ENCODE assay signal across 8 mouse cellular contexts in the genomic region with DNA sequence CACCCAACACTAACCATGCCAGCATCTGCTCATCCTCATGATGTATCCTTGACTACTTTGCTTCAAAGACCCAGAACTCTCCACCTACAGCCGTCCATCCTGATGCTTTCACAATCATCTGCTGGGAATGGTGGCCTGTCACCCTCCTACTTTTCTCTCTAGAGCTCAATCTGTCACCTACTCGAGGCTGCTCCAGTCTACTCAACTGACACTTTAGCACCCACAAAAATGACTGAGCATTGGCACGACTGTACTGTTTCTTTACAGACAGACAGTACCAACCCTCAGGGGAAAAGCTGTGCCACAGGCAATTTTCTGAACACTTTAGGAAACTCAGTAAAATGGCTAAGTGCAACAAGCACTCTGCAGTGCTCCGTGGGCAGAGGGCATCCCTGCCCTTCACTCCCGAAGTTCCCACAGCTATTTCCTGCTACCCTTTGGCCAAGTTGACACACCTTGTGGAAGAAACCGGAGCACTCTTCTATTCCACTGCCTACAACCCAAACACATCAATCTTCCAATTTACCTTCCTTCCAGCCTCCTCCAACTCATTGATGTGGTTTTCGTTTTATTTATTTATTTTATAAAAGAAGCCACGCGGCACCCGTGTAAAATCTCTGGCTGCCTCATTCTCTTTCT. TPM values are rescaled to one million over a fixed set of nuclear protein-coding genes. Genes with fewer than 3 reads are reported as not detected.
DNase-seq lines count a peak whose midpoint lies in the region; ATAC-seq and TF ChIP-seq lines count a peak whose summit lies in the region.

No protein-coding gene starts in this region.

- TF ChIP-seq CTCF in kidney, postnatal 0 days (IDR thresholded peaks at IDR 0.05; ENCODE audit: low read depth), result no peak
- no peak for TF ChIP-seq CTCF in G1E (IDR thresholded peaks at IDR 0.05; ENCODE audit: low read depth, low read length)

- peak overlapping the region; percentile 92 for H3K4me3 ChIP-seq in kidney, postnatal 0 days (replicated peaks; ENCODE audit: low read depth, low read length)
- peak overlapping the region; percentile 78 for H3K4me3 ChIP-seq in G1E (ENCODE audit: low read depth, low read length)
- H3K4me3 ChIP-seq in erythroblast, embryonic 14.5 days (replicated peaks), result peak overlapping the region; percentile 99
- peak overlapping the region; percentile 61 for H3K4me3 ChIP-seq in liver, embryonic 11.5 days (ENCODE audit: low read depth, low read length)

- WGBS in kidney, postnatal 0 days, result 3% methylated on average over 10 of the region's 10 CpGs
- 4% methylated on average over 10 of the region's 10 CpGs for WGBS in liver, embryonic 11.5 days

- no peaks in the 10 kb centered on the region for H3K27me3 ChIP-seq in kidney, postnatal 0 days (ENCODE audit: insufficient read depth, low read length)
- no peaks in the 10 kb centered on the region for H3K27me3 ChIP-seq in G1E (ENCODE audit: insufficient read depth, low read length)
- H3K27me3 ChIP-seq in erythroblast, embryonic 14.5 days (ENCODE audit: control insufficient read depth), result no peaks in the 10 kb centered on the region
- H3K27me3 ChIP-seq in liver, embryonic 11.5 days (replicated peaks; ENCODE audit: control insufficient read depth, insufficient read depth, low read length), result no peaks in the 10 kb centered on the region

- H3K27ac ChIP-seq in kidney, postnatal 0 days, result peak overlapping the region; percentile 87
- H3K27ac ChIP-seq in liver, embryonic 11.5 days (ENCODE audit: low read depth, low read length), result peak overlapping the region; percentile 49

- H3K9ac ChIP-seq in kidney, postnatal 0 days (ENCODE audit: low read depth, low read length), result peak overlapping the region; percentile 91
- peak overlapping the region; percentile 62 for H3K9ac ChIP-seq in liver, embryonic 11.5 days (ENCODE audit: low read depth, low read length)

- H3K4me2 ChIP-seq in kidney, postnatal 0 days (ENCODE audit: low read length), result peak overlapping the region; percentile 94
- H3K4me2 ChIP-seq in liver, embryonic 11.5 days, result peak overlapping the region; percentile 95

- no peak for DNase-seq in kidney, postnatal 0 days (ENCODE audit: low spot score)
- DNase-seq in kidney, postnatal 25 days, result no peak
- DNase-seq in G1E (ENCODE audit: low spot score), result no peak
- DNase-seq in liver, embryonic 11.5 days (ENCODE audit: low spot score), result no peak
- no peak for DNase-seq in spleen, postnatal 36 days (ENCODE audit: low spot score in 2 of 2)
- DNase-seq in gastrocnemius, postnatal 25 days, result no peak

- peaks cover 8% of the 10 kb centered on the region for H3K4me1 ChIP-seq in kidney, postnatal 0 days (replicated peaks; ENCODE audit: insufficient read depth, low read length)
- H3K4me1 ChIP-seq in G1E (ENCODE audit: insufficient read depth, low read depth, low read length), result peaks cover 29% of the 10 kb centered on the region
- peaks cover 32% of the 10 kb centered on the region for H3K4me1 ChIP-seq in erythroblast, embryonic 14.5 days (ENCODE audit: control insufficient read depth)
- peaks cover 19% of the 10 kb centered on the region for H3K4me1 ChIP-seq in liver, embryonic 11.5 days (replicated peaks; ENCODE audit: control insufficient read depth, insufficient read depth, low read length)

- no peaks in the 10 kb centered on the region for H3K36me3 ChIP-seq in kidney, postnatal 0 days (ENCODE audit: insufficient read depth, low read length)
- peaks cover 30% of the 10 kb centered on the region for H3K36me3 ChIP-seq in G1E (replicated peaks)
- peaks cover 15% of the 10 kb centered on the region for H3K36me3 ChIP-seq in erythroblast, embryonic 14.5 days (ENCODE audit: control insufficient read depth)
- H3K36me3 ChIP-seq in liver, embryonic 11.5 days (ENCODE audit: control insufficient read depth, insufficient read depth, low read length), result no peaks in the 10 kb centered on the region

- H3K9me3 ChIP-seq in kidney, postnatal 0 days (replicated peaks; ENCODE audit: low read length), result no peaks in the 10 kb centered on the region
- H3K9me3 ChIP-seq in G1E (replicated peaks), result no peaks in the 10 kb centered on the region
- H3K9me3 ChIP-seq in erythroblast, embryonic 14.5 days (ENCODE audit: control insufficient read depth, low read length), result no peaks in the 10 kb centered on the region
- H3K9me3 ChIP-seq in liver, embryonic 11.5 days (ENCODE audit: control insufficient read depth, low read length), result no peaks in the 10 kb centered on the region

- no peak for ATAC-seq in kidney, postnatal 0 days (replicated peaks; ENCODE audit: low FRiP score, low read depth)
- ATAC-seq in G1E (ENCODE audit: extremely low read depth, insufficient number of reproducible peaks, low FRiP score, poor library complexity, severe bottlenecking), result no peak
- no peak for ATAC-seq in liver, embryonic 11.5 days (replicated peaks; ENCODE audit: low FRiP score)
- no peak for ATAC-seq in granulocyte monocyte progenitor cell, adult 5-6 weeks (replicated peaks; ENCODE audit: poor library complexity, severe bottlenecking)

RNA-seq across cellular contexts. Expression of gene Med15, which starts 10.8 kb away (rescaled TPM):
- polyA plus RNA-seq in kidney, postnatal 0 days (2015; fragmentation: Nextera tagmentation; extraction: Ambion mirVana), result 29.4 TPM in 2 replicates
- total RNA-seq in G1E (2014; fragmentation: Nextera tagmentation) (80.8 and 97.0 TPM in 2 replicates), G1E (2017) (20.3 and 23.4 TPM in 2 replicates)
- 221 and 227 TPM in 2 replicates for polyA plus RNA-seq in G1E (2012)
- 7.7 and 8.2 TPM in 2 replicates for polyA plus RNA-seq in erythroblast, embryonic 14.5 days (2012)
- 44.8 and 46.7 TPM in 2 replicates for polyA plus RNA-seq in liver, embryonic 11.5 days (2014; fragmentation: Nextera tagmentation; extraction: Ambion mirVana)
- total RNA-seq in granulocyte monocyte progenitor cell, adult 5-6 weeks (2014; fragmentation: Nextera tagmentation), result 59.4 and 61.7 TPM in 2 replicates
- 21.3 and 23.7 TPM in 2 replicates for total RNA-seq in granulocyte monocyte progenitor cell, adult 5-6 weeks (2017)
- total RNA-seq in gastrocnemius, postnatal 25 days (2021), result 10 to 100 TPM; 18.1 to 18.9 TPM

RNA-seq across cellular contexts. Expression of gene Klhl22, which starts 37.5 kb away (rescaled TPM):
- 39.3 and 42.8 TPM in 2 replicates for polyA plus RNA-seq in kidney, postnatal 0 days (2015; fragmentation: Nextera tagmentation; extraction: Ambion mirVana)
- not detected in 2 replicates for total RNA-seq in G1E (2014; fragmentation: Nextera tagmentation)
- 0.06 and 2.1 TPM in 2 replicates for total RNA-seq in G1E (2017)
- not detected in 2 replicates for polyA plus RNA-seq in G1E (2012)
- polyA plus RNA-seq in erythroblast, embryonic 14.5 days (2012), result 0.22 and 1.5 TPM in 2 replicates
- polyA plus RNA-seq in liver, embryonic 11.5 days (2014; fragmentation: Nextera tagmentation; extraction: Ambion mirVana), result 47.5 and 49.3 TPM in 2 replicates
- 16.7 and 20.1 TPM in 2 replicates for total RNA-seq in granulocyte monocyte progenitor cell, adult 5-6 weeks (2014; fragmentation: Nextera tagmentation)
- total RNA-seq in granulocyte monocyte progenitor cell, adult 5-6 weeks (2017), result 13.2 and 24.6 TPM in 2 replicates
- total RNA-seq in gastrocnemius, postnatal 25 days (2021), result 10 to 100 TPM; 15.4 to 18.8 TPM

Comparison
In these comparisons a context has a peak if more than half of its experiments do, and no peak if none do; other contexts are left out.
1. RNA of gene Klhl22, which starts 37.5 kb away (polyA plus RNA-seq): 47.5 to 49.3 TPM in liver, embryonic 11.5 days and 39.3 to 42.8 TPM in kidney, postnatal 0 days; 0.22 to 1.5 TPM in erythroblast, embryonic 14.5 days and not detected in G1E; every median in the first group is over 10 times any median in the second.
2. Peak in every context shown above with its lines, with median percentiles within 50 percentile points of each other: H3K4me3 ChIP-seq.